Mouse (Mus musculus) embryonic facial prominence, embryonic 15.5 days (tissue): ENCODE measurements around the gene Psmg1. TPM values are rescaled to one million over a fixed set of nuclear protein-coding genes. Genes with fewer than 3 reads are reported as not detected.
A peak's percentile ranks its signal among the peaks of the same experiment; 100 is the strongest.
"Not testable (repeated sequence)": the region's sequence is repeated elsewhere in the genome, so short reads cannot be mapped to it uniquely, and the experiment has no call there.

Experiments
- ATAC-seq: fragments of 200-750 bp; cut with Nextera tagmentation; 2 replicates; pipeline ENCODE4 v1.8.0; 2017; ENCODE audit warnings: low read depth, moderate TSS enrichment; ENCODE audit not compliant: insufficient number of reproducible peaks, low FRiP score, low TSS enrichment
- H3K27ac ChIP-seq: fragments of 300-500 bp; sonication (generic); replicated peaks from 2 replicates; pipeline ENCODE4 v1.5.1; 2015; ENCODE audit warnings: mild to moderate bottlenecking, inconsistent platforms
- H3K27me3 ChIP-seq: fragments of 300-500 bp; sonication (generic); 2 replicates; pipeline ENCODE4 v1.6.1; 2015; ENCODE audit warnings: inconsistent platforms
- H3K36me3 ChIP-seq: fragments of 300-500 bp; sonication (generic); 2 replicates; pipeline ENCODE4 v1.6.1; 2015; ENCODE audit warnings: mild to moderate bottlenecking, inconsistent platforms
- H3K4me1 ChIP-seq: fragments of 300-500 bp; sonication (generic); 2 replicates; pipeline ENCODE4 v1.6.1; 2015; ENCODE audit warnings: inconsistent platforms
- H3K4me2 ChIP-seq: fragments of 300-500 bp; sonication (generic); replicated peaks from 2 replicates; pipeline ENCODE4 v1.6.1; 2015; ENCODE audit warnings: mild to moderate bottlenecking, inconsistent platforms
- H3K4me3 ChIP-seq: fragments of 300-500 bp; sonication (generic); replicated peaks from 2 replicates; pipeline ENCODE4 v1.5.1; 2015; ENCODE audit warnings: mild to moderate bottlenecking, inconsistent platforms
- H3K9ac ChIP-seq: fragments of 300-500 bp; sonication (generic); 2 replicates; pipeline ENCODE4 v1.6.1; 2015; ENCODE audit warnings: inconsistent platforms
- H3K9me3 ChIP-seq: fragments of 300-500 bp; sonication (generic); replicated peaks from 2 replicates; pipeline ENCODE4 v1.6.1; 2016; ENCODE audit warnings: inconsistent platforms
- WGBS: fragments of 180-500 bp; shearing (Covaris S2); methylation state at CpG from one replicate; pipeline ENCODE4 v1.1.7; 2015; 5-methylcytosine and 5-hydroxymethylcytosine counted together
- polyA plus RNA-seq: library from polyadenylated mRNA; unstranded; fragments of >200 nt; fragmentation: Nextera tagmentation; extraction: Ambion mirVana; gene quantifications from 2 replicates; pipeline ENCODE4 v1.2.1, GENCODE M21; 2015

Gene Psmg1
- 82.0 and 84.6 TPM in 2 replicates for polyA plus RNA-seq

- ATAC-seq: peak; percentile 93
- Histone ChIP-seq H3K9me3 (no peaks in the 10 kb centered on the region), H3K4me3 (peak within 1 kb of the TSS; percentile 75), H3K4me2 (peak within 1 kb of the TSS; percentile 59), H3K27me3 (no peaks in the 10 kb centered on the region), H3K9ac (peak within 1 kb of the TSS; percentile 53), H3K4me1 (peaks cover 14% of the 10 kb centered on the region), H3K27ac (peak within 1 kb of the TSS; percentile 94), H3K36me3 (peaks cover 23% of the 10 kb centered on the region)
- WGBS: under 1% methylated on average over 62 of the region's 62 CpGs
Observed at GRCm38 (mm10) chr16:95990462-95991121, at the start of gene Psmg1. Psmg1 (minus strand) TSS chr16:95990960.

GRCm38 (mm10) chr16:96039538-96039937, 48.8 kb upstream of the Psmg1 start:
- 63% methylated on average over 6 of the region's 6 CpGs for WGBS

GRCm38 (mm10) chr16:96034473-96034872, 43.7 kb upstream of the Psmg1 start:
- Histone ChIP-seq H3K4me3 (no peak overlapping the region), H3K27me3 (no peaks in the 10 kb centered on the region), H3K9ac (no peak overlapping the region), H3K4me1 (no peaks in the 10 kb centered on the region), H3K27ac (peak overlapping the region; percentile 12), H3K4me2 (no peak overlapping the region), H3K36me3 (peaks cover 92% of the 10 kb centered on the region), H3K9me3 (no peaks in the 10 kb centered on the region)
- peak; percentile 73 for ATAC-seq
- WGBS: 57% methylated on average over 6 of the region's 6 CpGs

More at GRCm38 (mm10) chr16:96039538-96039937, 48.8 kb upstream of the Psmg1 start:
- ATAC-seq: no peak
- Histone ChIP-seq H3K4me3 (no peak overlapping the region), H3K9ac (no peak overlapping the region), H3K36me3 (peaks cover 93% of the 10 kb centered on the region), H3K27ac (no peak overlapping the region), H3K4me1 (no peaks in the 10 kb centered on the region), H3K27me3 (no peaks in the 10 kb centered on the region), H3K9me3 (no peaks in the 10 kb centered on the region), H3K4me2 (no peak overlapping the region)

- H3K27me3 ChIP-seq: no peaks in the 10 kb centered on the region
- H3K4me3 ChIP-seq: no peak overlapping the region
- H3K27ac ChIP-seq: no peak overlapping the region
- H3K9me3 ChIP-seq: no peaks in the 10 kb centered on the region
- no peaks in the 10 kb centered on the region for H3K4me1 ChIP-seq
- ATAC-seq: no peak
- no peak overlapping the region for H3K9ac ChIP-seq
- peaks cover 92% of the 10 kb centered on the region for H3K36me3 ChIP-seq
- 91% methylated on average over 13 of the region's 13 CpGs for WGBS
- H3K4me2 ChIP-seq: no peak overlapping the region
Observed at GRCm38 (mm10) chr16:96032368-96033043, 41.7 kb upstream of the Psmg1 start.

- H3K4me1 ChIP-seq: no peaks in the 10 kb centered on the region
- H3K9me3 ChIP-seq: no peaks in the 10 kb centered on the region
- 55% methylated on average over 2 of the region's 2 CpGs for WGBS
- no peak overlapping the region for H3K27ac ChIP-seq
- ATAC-seq: no peak
- peaks cover 91% of the 10 kb centered on the region for H3K36me3 ChIP-seq
- no peak overlapping the region for H3K9ac ChIP-seq
- no peak overlapping the region for H3K4me3 ChIP-seq
- no peak overlapping the region for H3K4me2 ChIP-seq
- H3K27me3 ChIP-seq: no peaks in the 10 kb centered on the region
Observed at GRCm38 (mm10) chr16:96030476-96031102, 39.8 kb upstream of the Psmg1 start.

GRCm38 (mm10) chr16:96026256-96026655, 35.5 kb upstream of the Psmg1 start:
- no peak overlapping the region for H3K27ac ChIP-seq
- no peak overlapping the region for H3K9ac ChIP-seq
- no peaks in the 10 kb centered on the region for H3K27me3 ChIP-seq
- no peak overlapping the region for H3K4me3 ChIP-seq
- H3K4me1 ChIP-seq: no peaks in the 10 kb centered on the region
- ATAC-seq: no peak
- peaks cover 80% of the 10 kb centered on the region for H3K36me3 ChIP-seq
- 90% methylated on average over 5 of the region's 5 CpGs for WGBS
- H3K9me3 ChIP-seq: no peaks in the 10 kb centered on the region
- H3K4me2 ChIP-seq: no peak overlapping the region

- WGBS: 67% methylated on average over 3 of the region's 3 CpGs
- Histone ChIP-seq H3K4me2 (no peak overlapping the region), H3K9me3 (no peaks in the 10 kb centered on the region), H3K4me1 (no peaks in the 10 kb centered on the region), H3K9ac (no peak overlapping the region), H3K27me3 (no peaks in the 10 kb centered on the region), H3K4me3 (no peak overlapping the region), H3K36me3 (peaks cover 79% of the 10 kb centered on the region), H3K27ac (no peak overlapping the region)
- ATAC-seq: no peak
Observed at GRCm38 (mm10) chr16:96025244-96025643, 34.5 kb upstream of the Psmg1 start.

- no peaks in the 10 kb centered on the region for H3K9me3 ChIP-seq
- H3K4me1 ChIP-seq: no peaks in the 10 kb centered on the region
- no peak overlapping the region for H3K4me2 ChIP-seq
- H3K27ac ChIP-seq: no peak overlapping the region
- H3K36me3 ChIP-seq: peaks cover 81% of the 10 kb centered on the region
- H3K4me3 ChIP-seq: no peak overlapping the region
- H3K27me3 ChIP-seq: no peaks in the 10 kb centered on the region
- H3K9ac ChIP-seq: no peak overlapping the region
- no peak for ATAC-seq
- WGBS: 87% methylated on average over 10 of the region's 10 CpGs
Observed at GRCm38 (mm10) chr16:96021045-96021444, 30.3 kb upstream of the Psmg1 start.

GRCm38 (mm10) chr16:96009124-96009523, 18.4 kb upstream of the Psmg1 start:
- ATAC-seq, H3K4me1 ChIP-seq, H3K9me3 ChIP-seq, H3K4me2 ChIP-seq, H3K4me3 ChIP-seq, H3K27ac ChIP-seq, H3K27me3 ChIP-seq, H3K9ac ChIP-seq: not testable (repeated sequence)
- WGBS: no CpG with 5 or more reads among the region's 10 CpGs
- peaks cover 21% of the 10 kb centered on the region for H3K36me3 ChIP-seq

GRCm38 (mm10) chr16:96004278-96004677, 13.5 kb upstream of the Psmg1 start:
- H3K4me1 ChIP-seq, H3K27ac ChIP-seq, H3K4me3 ChIP-seq, H3K9ac ChIP-seq, H3K4me2 ChIP-seq, ATAC-seq, H3K27me3 ChIP-seq, H3K9me3 ChIP-seq: not testable (repeated sequence)
- peaks cover 39% of the 10 kb centered on the region for H3K36me3 ChIP-seq
- WGBS: no CpG with 5 or more reads among the region's 10 CpGs

- H3K4me1 ChIP-seq: no peaks in the 10 kb centered on the region
- no peaks in the 10 kb centered on the region for H3K9me3 ChIP-seq
- peaks cover 54% of the 10 kb centered on the region for H3K36me3 ChIP-seq
- no peak overlapping the region for H3K4me2 ChIP-seq
- H3K9ac ChIP-seq: no peak overlapping the region
- no peak overlapping the region for H3K27ac ChIP-seq
- H3K27me3 ChIP-seq: no peaks in the 10 kb centered on the region
- ATAC-seq: no peak
- WGBS: 85% methylated on average over 5 of the region's 5 CpGs
- no peak overlapping the region for H3K4me3 ChIP-seq
Observed at GRCm38 (mm10) chr16:95999291-95999690, 8.5 kb upstream of the Psmg1 start.
